Mouse (Mus musculus): ENCODE measurements at regions not wholly inside any gene's neighbourhood (a gene's known extent, or its start where the extent isn't known, plus 50 kb on each side); places are given as distances from the start of the nearest gene placed in this dataset.

GRCm38 (mm10) chr13:117334125-117334524, 113.2 kb upstream of the Gm17509 start:
- 11% methylated on average over 1 of the region's 1 CpGs for WGBS

GRCm38 (mm10) chr13:117334539-117334938, 113.7 kb upstream of the Gm17509 start:
- no peak for TF ChIP-seq POLR2A (IDR thresholded peaks at IDR 0.05; ENCODE audit: low read depth, low read length)
- no peak for TF ChIP-seq CTCF (IDR thresholded peaks at IDR 0.05; ENCODE audit: extremely low read depth, insufficient read length, insufficient replicate concordance, low read depth, low read length)
- WGBS = 89% methylated on average over 5 of the region's 5 CpGs
- no peaks in the 10 kb centered on the region for H3K4me1 ChIP-seq (ENCODE audit: control insufficient read depth, insufficient read depth, insufficient read length, low read length)
- no peak overlapping the region for H3K27ac ChIP-seq (ENCODE audit: insufficient read depth, low read depth, low read length)
- H3K4me3 ChIP-seq (ENCODE audit: low read depth, low read length) = no peak overlapping the region
- no peaks in the 10 kb centered on the region for H3K36me3 ChIP-seq (ENCODE audit: control insufficient read depth, insufficient read depth, low read length)
- no peaks in the 10 kb centered on the region for H3K27me3 ChIP-seq (ENCODE audit: control insufficient read depth, insufficient read depth, low read length)

More at GRCm38 (mm10) chr13:117334125-117334524, 113.2 kb upstream of the Gm17509 start:
- H3K4me1 ChIP-seq (ENCODE audit: control insufficient read depth, insufficient read depth, insufficient read length, low read length) = no peaks in the 10 kb centered on the region
- no peaks in the 10 kb centered on the region for H3K36me3 ChIP-seq (ENCODE audit: control insufficient read depth, insufficient read depth, low read length)
- H3K27me3 ChIP-seq (ENCODE audit: control insufficient read depth, insufficient read depth, low read length) = no peaks in the 10 kb centered on the region
- H3K4me3 ChIP-seq (ENCODE audit: low read depth, low read length) = no peak overlapping the region
- TF ChIP-seq POLR2A (IDR thresholded peaks at IDR 0.05; ENCODE audit: low read depth, low read length) (no peak), CTCF (IDR thresholded peaks at IDR 0.05; ENCODE audit: extremely low read depth, insufficient read length, insufficient replicate concordance, low read depth, low read length) (no peak)
- H3K27ac ChIP-seq (ENCODE audit: insufficient read depth, low read depth, low read length) = no peak overlapping the region

GRCm38 (mm10) chr13:117381086-117381595, 160.3 kb upstream of the Gm17509 start:
- Histone ChIP-seq H3K4me3 (ENCODE audit: low read depth, low read length) (no peak overlapping the region), H3K36me3 (ENCODE audit: control insufficient read depth, insufficient read depth, low read length) (no peaks in the 10 kb centered on the region), H3K27me3 (ENCODE audit: control insufficient read depth, insufficient read depth, low read length) (no peaks in the 10 kb centered on the region), H3K4me1 (ENCODE audit: control insufficient read depth, insufficient read depth, insufficient read length, low read length) (no peaks in the 10 kb centered on the region), H3K27ac (ENCODE audit: insufficient read depth, low read depth, low read length) (no peak overlapping the region)
- no peak for TF ChIP-seq CTCF (IDR thresholded peaks at IDR 0.05; ENCODE audit: extremely low read depth, insufficient read length, insufficient replicate concordance, low read depth, low read length)
- 63% methylated on average over 4 of the region's 4 CpGs for WGBS

- Histone ChIP-seq H3K27me3 (ENCODE audit: control insufficient read depth, insufficient read depth, low read length) (no peaks in the 10 kb centered on the region), H3K4me1 (ENCODE audit: control insufficient read depth, insufficient read depth, insufficient read length, low read length) (no peaks in the 10 kb centered on the region), H3K27ac (ENCODE audit: insufficient read depth, low read depth, low read length) (no peak overlapping the region), H3K36me3 (ENCODE audit: control insufficient read depth, insufficient read depth, low read length) (no peaks in the 10 kb centered on the region), H3K4me3 (ENCODE audit: low read depth, low read length) (no peak overlapping the region)
- no peak for TF ChIP-seq CTCF (IDR thresholded peaks at IDR 0.05; ENCODE audit: extremely low read depth, insufficient read length, insufficient replicate concordance, low read depth, low read length)
- TF ChIP-seq POLR2A (IDR thresholded peaks at IDR 0.05; ENCODE audit: low read depth, low read length) = no peak
- WGBS = 72% methylated on average over 12 of the region's 12 CpGs
Measured at GRCm38 (mm10) chr13:117383480-117384137, 162.7 kb upstream of the Gm17509 start.

GRCm38 (mm10) chr13:117390287-117390686, 169.4 kb upstream of the Gm17509 start:
- TF ChIP-seq CTCF (IDR thresholded peaks at IDR 0.05; ENCODE audit: extremely low read depth, insufficient read length, insufficient replicate concordance, low read depth, low read length) (no peak), POLR2A (IDR thresholded peaks at IDR 0.05; ENCODE audit: low read depth, low read length) (no peak)
- Histone ChIP-seq H3K27ac (ENCODE audit: insufficient read depth, low read depth, low read length) (no peak overlapping the region), H3K36me3 (ENCODE audit: control insufficient read depth, insufficient read depth, low read length) (no peaks in the 10 kb centered on the region), H3K4me1 (ENCODE audit: control insufficient read depth, insufficient read depth, insufficient read length, low read length) (no peaks in the 10 kb centered on the region), H3K4me3 (ENCODE audit: low read depth, low read length) (no peak overlapping the region), H3K27me3 (ENCODE audit: control insufficient read depth, insufficient read depth, low read length) (no peaks in the 10 kb centered on the region)

- Histone ChIP-seq H3K27me3 (ENCODE audit: control insufficient read depth, insufficient read depth, low read length) (no peaks in the 10 kb centered on the region), H3K36me3 (ENCODE audit: control insufficient read depth, insufficient read depth, low read length) (no peaks in the 10 kb centered on the region), H3K4me1 (ENCODE audit: control insufficient read depth, insufficient read depth, insufficient read length, low read length) (no peaks in the 10 kb centered on the region), H3K4me3 (ENCODE audit: low read depth, low read length) (no peak overlapping the region), H3K27ac (ENCODE audit: insufficient read depth, low read depth, low read length) (no peak overlapping the region)
- 15% methylated on average over 1 of the region's 1 CpGs for WGBS
- TF ChIP-seq CTCF (IDR thresholded peaks at IDR 0.05; ENCODE audit: extremely low read depth, insufficient read length, insufficient replicate concordance, low read depth, low read length) (no peak), POLR2A (IDR thresholded peaks at IDR 0.05; ENCODE audit: low read depth, low read length) (no peak)
Measured at GRCm38 (mm10) chr13:117393488-117393887, 172.6 kb upstream of the Gm17509 start.

GRCm38 (mm10) chr13:117401245-117401644, 180.4 kb upstream of the Gm17509 start:
- H3K4me1 ChIP-seq (ENCODE audit: control insufficient read depth, insufficient read depth, insufficient read length, low read length) = no peaks in the 10 kb centered on the region
- no peaks in the 10 kb centered on the region for H3K27me3 ChIP-seq (ENCODE audit: control insufficient read depth, insufficient read depth, low read length)
- no peak overlapping the region for H3K27ac ChIP-seq (ENCODE audit: insufficient read depth, low read depth, low read length)
- H3K36me3 ChIP-seq (ENCODE audit: control insufficient read depth, insufficient read depth, low read length) = no peaks in the 10 kb centered on the region
- WGBS = 73% methylated on average over 4 of the region's 4 CpGs
- TF ChIP-seq CTCF (IDR thresholded peaks at IDR 0.05; ENCODE audit: extremely low read depth, insufficient read length, insufficient replicate concordance, low read depth, low read length) (no peak), POLR2A (IDR thresholded peaks at IDR 0.05; ENCODE audit: low read depth, low read length) (no peak)
- H3K4me3 ChIP-seq (ENCODE audit: low read depth, low read length) = no peak overlapping the region
